Mouse (Mus musculus) midbrain, embryonic 10.5 days (tissue): Measurements from ENCODE around the gene Lrfn3. TPM values are rescaled to one million over a fixed set of nuclear protein-coding genes. Genes with fewer than 3 reads are reported as not detected.

ENCODE experiments used
- DNase-seq: peaks from one replicate; pipeline ENCODE4 v3.0.0-alpha.2; 2017; ENCODE audit warnings: low spot score
- H3K27ac ChIP-seq: fragments of 300-500 bp; sonication (generic); replicated peaks from 2 replicates; pipeline ENCODE4 v1.5.1; 2016; ENCODE audit warnings: mild to moderate bottlenecking
- H3K27me3 ChIP-seq: fragments of 300-500 bp; sonication (generic); 2 replicates; pipeline ENCODE4 v1.6.1; 2016; ENCODE audit warnings: low read depth, mild to moderate bottlenecking; ENCODE audit not compliant: poor library complexity, severe bottlenecking
- H3K36me3 ChIP-seq: fragments of 300-500 bp; sonication (generic); 2 replicates; pipeline ENCODE4 v1.6.1; 2016; ENCODE audit warnings: mild to moderate bottlenecking, moderate library complexity
- H3K4me1 ChIP-seq: fragments of 300-500 bp; sonication (generic); 2 replicates; pipeline ENCODE4 v1.6.1; 2016
- H3K4me3 ChIP-seq: fragments of 300-500 bp; sonication (generic); 2 replicates; pipeline ENCODE4 v1.5.1; 2016; ENCODE audit warnings: mild to moderate bottlenecking, moderate library complexity
- H3K9me3 ChIP-seq: fragments of 300-500 bp; sonication (generic); replicated peaks from 2 replicates; pipeline ENCODE4 v1.6.1; 2016; ENCODE audit warnings: mild to moderate bottlenecking
- whole genome bisulfite sequencing: fragments of 180-500 bp; shearing (Covaris S2); methylation state at CpG from one replicate; pipeline ENCODE4 v1.1.7; 2016; 5-methylcytosine and 5-hydroxymethylcytosine counted together
- polyA plus RNA-seq: library from polyadenylated mRNA; unstranded; fragments of >200 nt; fragmentation: Nextera tagmentation; extraction: Ambion mirVana; gene quantifications from 2 replicates; pipeline ENCODE4 v1.2.1, GENCODE M21; 2016

The Lrfn3 gene
- polyA plus RNA-seq, 1 experiment from 2014 or later = 5.4 TPM

GRCm38 (mm10) chr7:30334563-30334962 lies 28.0 kb downstream of the Lrfn3 start:
- no peak overlapping the region for H3K4me3 ChIP-seq
- H3K27ac ChIP-seq = no peak overlapping the region
- no peaks in the 10 kb centered on the region for H3K36me3 ChIP-seq
- H3K4me1 ChIP-seq = peaks cover 13% of the 10 kb centered on the region
- H3K27me3 ChIP-seq = peaks cover 37% of the 10 kb centered on the region
- H3K9me3 ChIP-seq = no peaks in the 10 kb centered on the region
- no peak for DNase-seq
- WGBS = 63% methylated on average over 5 of the region's 5 CpGs

- H3K9me3 ChIP-seq = no peaks in the 10 kb centered on the region
- peaks cover 15% of the 10 kb centered on the region for H3K4me1 ChIP-seq
- peaks cover 37% of the 10 kb centered on the region for H3K27me3 ChIP-seq
- H3K4me3 ChIP-seq = no peak overlapping the region
- DNase-seq = no peak
- H3K27ac ChIP-seq = no peak overlapping the region
- H3K36me3 ChIP-seq = no peaks in the 10 kb centered on the region
- 77% methylated on average over 4 of the region's 4 CpGs for WGBS
These were observed 29.1 kb downstream of the Lrfn3 start for GRCm38 (mm10) chr7:30333436-30333835.

GRCm38 (mm10) chr7:30332622-30333259 lies 29.8 kb downstream of the Lrfn3 start:
- Histone ChIP-seq H3K27ac (no peak overlapping the region), H3K36me3 (no peaks in the 10 kb centered on the region), H3K9me3 (no peaks in the 10 kb centered on the region), H3K4me1 (peaks cover 15% of the 10 kb centered on the region), H3K27me3 (peaks cover 37% of the 10 kb centered on the region), H3K4me3 (no peak overlapping the region)
- no peak for DNase-seq
- 71% methylated on average over 18 of the region's 18 CpGs for WGBS

GRCm38 (mm10) chr7:30331887-30332286 lies 30.7 kb downstream of the Lrfn3 start:
- Histone ChIP-seq H3K27me3 (peaks cover 41% of the 10 kb centered on the region), H3K9me3 (no peaks in the 10 kb centered on the region), H3K27ac (no peak overlapping the region), H3K4me3 (peak overlapping the region; percentile 34), H3K4me1 (peaks cover 18% of the 10 kb centered on the region), H3K36me3 (no peaks in the 10 kb centered on the region)
- peak; percentile 86 for DNase-seq
- 6% methylated on average over 13 of the region's 13 CpGs for WGBS

- Histone ChIP-seq H3K36me3 (no peaks in the 10 kb centered on the region), H3K4me3 (no peak overlapping the region), H3K9me3 (no peaks in the 10 kb centered on the region), H3K27ac (no peak overlapping the region), H3K4me1 (peaks cover 18% of the 10 kb centered on the region), H3K27me3 (peaks cover 15% of the 10 kb centered on the region; the same call in 1 of the 2 replicates)
- no peak for DNase-seq
- WGBS = 60% methylated on average over 10 of the region's 10 CpGs
These were observed 34.2 kb downstream of the Lrfn3 start for GRCm38 (mm10) chr7:30328379-30328778.

- H3K9me3 ChIP-seq = no peaks in the 10 kb centered on the region
- H3K27me3 ChIP-seq = 0 out of 2 replicates have a peak, but pooled peaks cover 5% of the 10 kb centered on the region
- no peak overlapping the region for H3K4me3 ChIP-seq
- no peak overlapping the region for H3K27ac ChIP-seq
- H3K4me1 ChIP-seq = peaks cover 24% of the 10 kb centered on the region
- H3K36me3 ChIP-seq = no peaks in the 10 kb centered on the region
- 69% methylated on average over 15 of the region's 15 CpGs for WGBS
- DNase-seq = no peak
These were observed 35.4 kb downstream of the Lrfn3 start for GRCm38 (mm10) chr7:30327140-30327539.

- H3K4me1 ChIP-seq = peaks cover 19% of the 10 kb centered on the region
- 0 out of 2 replicates have a peak, but pooled peaks cover 5% of the 10 kb centered on the region for H3K27me3 ChIP-seq
- H3K4me3 ChIP-seq = no peak overlapping the region
- H3K27ac ChIP-seq = no peak overlapping the region
- no peak for DNase-seq
- no peaks in the 10 kb centered on the region for H3K9me3 ChIP-seq
- no peaks in the 10 kb centered on the region for H3K36me3 ChIP-seq
These were observed 36.1 kb downstream of the Lrfn3 start for GRCm38 (mm10) chr7:30326427-30326826.

GRCm38 (mm10) chr7:30325364-30325763 lies 37.2 kb downstream of the Lrfn3 start:
- Histone ChIP-seq H3K27ac (no peak overlapping the region), H3K4me1 (peaks cover 23% of the 10 kb centered on the region), H3K4me3 (no peak overlapping the region), H3K9me3 (no peaks in the 10 kb centered on the region), H3K27me3 (0 out of 2 replicates have a peak, but pooled peaks cover 5% of the 10 kb centered on the region), H3K36me3 (no peaks in the 10 kb centered on the region)
- 40% methylated on average over 2 of the region's 2 CpGs for WGBS
- peak; percentile 48 for DNase-seq

GRCm38 (mm10) chr7:30324300-30324944 lies 38.1 kb downstream of the Lrfn3 start:
- DNase-seq = no peak
- WGBS = 80% methylated on average over 5 of the region's 5 CpGs
- Histone ChIP-seq H3K4me1 (peaks cover 23% of the 10 kb centered on the region), H3K27me3 (0 out of 2 replicates have a peak, but pooled peaks cover 5% of the 10 kb centered on the region), H3K4me3 (no peak overlapping the region), H3K9me3 (no peaks in the 10 kb centered on the region), H3K36me3 (no peaks in the 10 kb centered on the region), H3K27ac (no peak overlapping the region)

GRCm38 (mm10) chr7:30323795-30324194 lies 38.8 kb downstream of the Lrfn3 start, which contains the start of gene Sdhaf1:
Gene Sdhaf1, minus strand, starts transcription at chr7:30323895.
- 78% methylated on average over 3 of the region's 3 CpGs for WGBS
- Histone ChIP-seq H3K4me3 (peak within 1 kb of the TSS; percentile 77), H3K36me3 (no peaks in the 10 kb centered on the region), H3K27ac (peak within 1 kb of the TSS; percentile 88), H3K27me3 (0 out of 2 replicates have a peak, but pooled peaks cover 5% of the 10 kb centered on the region), H3K9me3 (no peaks in the 10 kb centered on the region), H3K4me1 (peaks cover 23% of the 10 kb centered on the region)
- no peak for DNase-seq

GRCm38 (mm10) chr7:30322865-30323264 lies 39.7 kb downstream of the Lrfn3 start:
- DNase-seq = no peak
- 44% methylated on average over 6 of the region's 6 CpGs for WGBS
- H3K36me3 ChIP-seq = no peaks in the 10 kb centered on the region

GRCm38 (mm10) chr7:30322285-30322667 lies 40.3 kb downstream of the Lrfn3 start:
- Histone ChIP-seq H3K27ac (peak overlapping the region; percentile 88), H3K27me3 (0 out of 2 replicates have a peak, but pooled peaks cover 3% of the 10 kb centered on the region), H3K4me3 (peak overlapping the region; percentile 77), H3K36me3 (no peaks in the 10 kb centered on the region), H3K9me3 (no peaks in the 10 kb centered on the region), H3K4me1 (peaks cover 20% of the 10 kb centered on the region)
- DNase-seq = peak; percentile 96
- WGBS = 0% methylated on average over 20 of the region's 20 CpGs

More at GRCm38 (mm10) chr7:30322865-30323264, 39.7 kb downstream of the Lrfn3 start:
- H3K27ac ChIP-seq = peak overlapping the region; percentile 88
- H3K4me1 ChIP-seq = peaks cover 21% of the 10 kb centered on the region
- peak overlapping the region; percentile 77 for H3K4me3 ChIP-seq
- no peaks in the 10 kb centered on the region for H3K9me3 ChIP-seq
- H3K27me3 ChIP-seq = 0 out of 2 replicates have a peak, but pooled peaks cover 5% of the 10 kb centered on the region
